Mouse (Mus musculus) E14TG2a.4 (cell line): ENCODE results near the gene Tlr9.

Experiments used
- H3K27me3 ChIP-seq: 2 replicates; pipeline ENCODE4 v1.6.1; 2014; ENCODE audit warnings: low read length, control low read depth; ENCODE audit not compliant: insufficient read depth
- H3K36me3 ChIP-seq: 2 replicates; pipeline ENCODE4 v1.6.1; 2014; ENCODE audit warnings: low read length, control low read depth; ENCODE audit not compliant: insufficient read depth
- H3K4me1 ChIP-seq: replicated peaks from 2 replicates; pipeline ENCODE4 v1.6.1; 2014; ENCODE audit warnings: low read depth, low read length, control low read depth
- H3K4me3 ChIP-seq: replicated peaks from 2 replicates; pipeline ENCODE4 v1.5.1; 2014; ENCODE audit warnings: mild to moderate bottlenecking, low read length
- H3K9me3 ChIP-seq: 2 replicates; pipeline ENCODE4 v1.6.1; 2014; ENCODE audit warnings: low read length, control low read depth
- CTCF ChIP-seq: conservative IDR thresholded peaks from 2 replicates; pipeline ENCODE4 v1.5.1; 2014; ENCODE audit warnings: low read length
- NANOG ChIP-seq: IDR thresholded peaks from 2 replicates; pipeline ENCODE4 v1.6.1; 2014; ENCODE audit warnings: borderline replicate concordance, low read length, mixed read lengths
- POU5F1 ChIP-seq: IDR thresholded peaks from 2 replicates; pipeline ENCODE4 v1.6.1; 2014; ENCODE audit warnings: low read length, borderline replicate concordance

Gene Tlr9

GRCm38 (mm10) chr9:106209954-106210353 is 12.4 kb upstream of the Tlr9 start:
- TF ChIP-seq POU5F1 (no peak), NANOG (no peak), CTCF (no peak)
- Histone ChIP-seq H3K4me1 (peaks cover 82% of the 10 kb centered on the region), H3K4me3 (peak overlapping the region; percentile 85), H3K36me3 (peaks cover 75% of the 10 kb centered on the region), H3K9me3 (no peaks in the 10 kb centered on the region), H3K27me3 (no peaks in the 10 kb centered on the region)

GRCm38 (mm10) chr9:106210853-106211609 is 11.4 kb upstream of the Tlr9 start:
- TF ChIP-seq NANOG (peak; percentile 92), CTCF (no peak), POU5F1 (no peak)
- Histone ChIP-seq H3K4me1 (peaks cover 76% of the 10 kb centered on the region), H3K27me3 (no peaks in the 10 kb centered on the region), H3K4me3 (peak overlapping the region; percentile 85), H3K9me3 (no peaks in the 10 kb centered on the region), H3K36me3 (peaks cover 76% of the 10 kb centered on the region)

- H3K4me1 ChIP-seq: peaks cover 69% of the 10 kb centered on the region
- peak overlapping the region; percentile 85 for H3K4me3 ChIP-seq
- H3K36me3 ChIP-seq: peaks cover 76% of the 10 kb centered on the region
- peak; percentile 96 for TF ChIP-seq CTCF
- no peak for TF ChIP-seq NANOG
- no peak for TF ChIP-seq POU5F1
- no peaks in the 10 kb centered on the region for H3K27me3 ChIP-seq
- H3K9me3 ChIP-seq: no peaks in the 10 kb centered on the region
These were observed 10.5 kb upstream of the Tlr9 start for GRCm38 (mm10) chr9:106211680-106212593.

GRCm38 (mm10) chr9:106212594-106212981 is 9.8 kb upstream of the Tlr9 start:
- TF ChIP-seq CTCF: no peak
- TF ChIP-seq POU5F1: no peak
- TF ChIP-seq NANOG: no peak
- Histone ChIP-seq H3K4me1 (peaks cover 65% of the 10 kb centered on the region), H3K36me3 (peaks cover 71% of the 10 kb centered on the region), H3K27me3 (no peaks in the 10 kb centered on the region), H3K9me3 (no peaks in the 10 kb centered on the region), H3K4me3 (peak overlapping the region; percentile 85)

- no peak for TF ChIP-seq POU5F1
- H3K4me3 ChIP-seq: no peak overlapping the region
- H3K4me1 ChIP-seq: peaks cover 38% of the 10 kb centered on the region
- H3K9me3 ChIP-seq: peaks cover 6% of the 10 kb centered on the region
- no peaks in the 10 kb centered on the region for H3K27me3 ChIP-seq
- H3K36me3 ChIP-seq: peaks cover 46% of the 10 kb centered on the region
These were observed 6.9 kb upstream of the Tlr9 start for GRCm38 (mm10) chr9:106215341-106216125.

GRCm38 (mm10) chr9:106216971-106217370 is 5.4 kb upstream of the Tlr9 start:
- Histone ChIP-seq H3K9me3 (peaks cover 6% of the 10 kb centered on the region), H3K4me3 (no peak overlapping the region), H3K36me3 (peaks cover 46% of the 10 kb centered on the region), H3K27me3 (0 out of 2 replicates have a peak, but pooled peaks cover 2% of the 10 kb centered on the region), H3K4me1 (peaks cover 37% of the 10 kb centered on the region)
- TF ChIP-seq NANOG: no peak

GRCm38 (mm10) chr9:106220894-106221523 is 1.4 kb upstream of the Tlr9 start:
- H3K36me3 ChIP-seq: peaks cover 9% of the 10 kb centered on the region
- H3K4me1 ChIP-seq: peaks cover 13% of the 10 kb centered on the region
- H3K4me3 ChIP-seq: no peak overlapping the region
- peaks cover 6% of the 10 kb centered on the region for H3K9me3 ChIP-seq
- peaks cover 38% of the 10 kb centered on the region for H3K27me3 ChIP-seq
- TF ChIP-seq NANOG: no peak
- no peak for TF ChIP-seq POU5F1
- no peak for TF ChIP-seq CTCF

- Histone ChIP-seq H3K9me3 (peaks cover 6% of the 10 kb centered on the region), H3K4me3 (no peak overlapping the region), H3K27me3 (peaks cover 46% of the 10 kb centered on the region), H3K36me3 (no peaks in the 10 kb centered on the region), H3K4me1 (peaks cover 25% of the 10 kb centered on the region)
- TF ChIP-seq POU5F1 (no peak), CTCF (no peak), NANOG (no peak)
These were observed 596 bp downstream of the Tlr9 start for GRCm38 (mm10) chr9:106222994-106223393.
